Mouse (Mus musculus) olfactory bulb, adult 2 months (tissue): ENCODE data around the gene Kmo. TPM values are rescaled to one million over a fixed set of nuclear protein-coding genes. Genes with fewer than 3 reads are reported as not detected.

Experiments used
- H3K27ac ChIP-seq: fragments of 200-500 bp; 2 replicates; pipeline ENCODE4 v1.5.1; 2012; ENCODE audit warnings: low read depth, low read length; ENCODE audit not compliant: insufficient read depth
- H3K4me1 ChIP-seq: fragments of 200-500 bp; 2 replicates; pipeline ENCODE4 v1.6.1; 2012; ENCODE audit warnings: low read length; ENCODE audit not compliant: control insufficient read depth, insufficient read depth
- H3K4me3 ChIP-seq: fragments of 200-500 bp; 2 replicates; pipeline ENCODE4 v1.5.1; 2012; ENCODE audit warnings: mild to moderate bottlenecking, low read depth, low read length, moderate library complexity; ENCODE audit not compliant: insufficient read depth
- CTCF ChIP-seq: fragments of 200-500 bp; IDR thresholded peaks from 2 replicates; pipeline ENCODE4 v1.5.1; 2012; ENCODE audit warnings: low read depth, mild to moderate bottlenecking, low read length, moderate library complexity; ENCODE audit not compliant: insufficient read depth
- POLR2A ChIP-seq: fragments of 200-500 bp; IDR thresholded peaks from 2 replicates; pipeline ENCODE4 v1.6.1; 2012; ENCODE audit warnings: mild to moderate bottlenecking, low read depth, low read length, moderate library complexity; ENCODE audit not compliant: insufficient read depth
- WGBS: fragments of 180-500 bp; shearing (Covaris S2); methylation state at CpG from one replicate; pipeline ENCODE4 v1.1.7; 2018; 5-methylcytosine and 5-hydroxymethylcytosine counted together
- polyA plus RNA-seq: library from polyadenylated mRNA; stranded (reverse); fragments of >200 nt; gene quantifications from 2 replicates; pipeline ENCODE4 v1.2.4, GENCODE M21; 2012; ENCODE audit warnings: low replicate concordance; ENCODE audit not compliant: missing spikeins, insufficient read depth, insufficient read length

Gene Kmo
- polyA plus RNA-seq, 1 experiment = not detected

GRCm38 (mm10) chr1:175629248-175629647 is 9.1 kb downstream of the Kmo start:
- no peak overlapping the region for H3K27ac ChIP-seq
- no peak overlapping the region for H3K4me3 ChIP-seq
- TF ChIP-seq CTCF (no peak), POLR2A (no peak)
- no peaks in the 10 kb centered on the region for H3K4me1 ChIP-seq
- WGBS = 90% methylated on average over 6 of the region's 6 CpGs

DNA sequence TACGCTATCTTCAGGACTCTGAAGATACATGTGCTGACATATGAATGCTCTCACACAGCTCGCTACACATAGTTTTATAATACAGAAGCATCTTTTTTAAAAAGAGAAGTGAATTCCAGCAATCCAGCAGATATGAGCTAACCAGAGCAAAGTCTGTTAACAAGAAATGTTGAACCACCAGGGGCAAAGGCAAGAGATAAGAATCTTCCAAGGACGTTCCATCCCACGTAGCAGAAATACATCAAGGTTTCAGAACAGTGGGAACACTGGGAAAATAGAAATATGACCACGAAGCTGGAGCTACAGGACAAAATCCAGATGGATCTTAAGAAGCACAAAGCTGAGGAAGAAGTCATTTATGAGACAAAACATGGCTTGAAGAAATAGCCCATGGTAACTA is 10.2 kb downstream of the Kmo start:
- H3K4me1 ChIP-seq = no peaks in the 10 kb centered on the region
- WGBS = 90% methylated on average over 5 of the region's 5 CpGs
- H3K27ac ChIP-seq = no peak overlapping the region
- H3K4me3 ChIP-seq = no peak overlapping the region
- TF ChIP-seq POLR2A = no peak
- TF ChIP-seq CTCF = no peak

- H3K4me3 ChIP-seq = no peak overlapping the region
- WGBS = 89% methylated on average over 3 of the region's 3 CpGs
- TF ChIP-seq POLR2A = no peak
- TF ChIP-seq CTCF = no peak
- no peaks in the 10 kb centered on the region for H3K4me1 ChIP-seq
- no peak overlapping the region for H3K27ac ChIP-seq
Observed at GRCm38 (mm10) chr1:175631080-175631479, 10.9 kb downstream of the Kmo start.

DNA sequence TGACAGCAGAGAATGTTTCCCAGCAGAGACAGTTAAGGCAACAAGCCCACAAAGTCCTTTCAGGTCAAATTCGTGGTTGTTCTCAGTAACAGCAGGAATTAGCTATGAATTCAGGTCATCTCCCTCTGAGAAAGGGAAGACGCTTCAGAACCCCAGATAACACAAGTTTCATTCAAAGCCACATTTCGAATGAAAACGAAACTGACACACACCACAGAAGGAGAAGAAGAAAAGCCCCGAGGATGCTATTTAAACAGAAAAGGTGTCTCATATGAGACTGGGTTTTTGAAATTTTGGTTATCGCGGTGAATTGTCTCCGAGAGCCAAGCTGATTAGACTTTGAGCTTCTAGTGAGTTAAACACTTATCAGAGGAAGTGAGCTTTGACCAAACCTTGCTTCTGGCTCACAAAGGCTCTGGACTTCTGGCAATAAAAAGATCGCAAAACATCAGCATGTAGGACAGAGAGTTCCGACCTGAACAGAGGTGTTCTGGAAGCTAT is 11.6 kb downstream of the Kmo start:
- Histone ChIP-seq H3K27ac (no peak overlapping the region), H3K4me3 (no peak overlapping the region), H3K4me1 (no peaks in the 10 kb centered on the region)
- TF ChIP-seq POLR2A (no peak), CTCF (no peak)
- WGBS = 75% methylated on average over 10 of the region's 10 CpGs

DNA sequence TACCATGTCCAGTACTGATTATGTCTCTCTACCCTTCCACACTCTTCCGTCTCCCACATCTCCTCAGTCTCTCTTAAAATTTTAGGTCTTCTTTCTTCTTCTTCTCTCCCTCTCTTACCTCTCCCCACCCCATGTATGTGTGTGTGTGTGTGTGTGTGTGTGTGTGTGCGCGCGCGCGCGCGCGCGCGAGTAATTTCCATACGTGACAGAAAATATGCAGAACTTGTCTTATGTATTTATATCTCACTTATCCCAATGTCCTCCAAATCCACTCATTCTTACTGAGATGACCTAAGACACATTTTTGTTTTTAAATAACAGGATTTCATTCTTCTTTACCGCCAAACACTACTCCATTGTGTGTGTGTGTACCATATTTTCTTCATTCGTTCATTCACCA is 12.3 kb downstream of the Kmo start:
- 98% methylated on average over 14 of the region's 14 CpGs for WGBS
- Histone ChIP-seq H3K27ac (no peak overlapping the region), H3K4me3 (no peak overlapping the region), H3K4me1 (no peaks in the 10 kb centered on the region)
- no peak for TF ChIP-seq POLR2A
- TF ChIP-seq CTCF = no peak

GRCm38 (mm10) chr1:175637677-175638076 is 17.5 kb downstream of the Kmo start:
- no peak for TF ChIP-seq POLR2A
- no peak for TF ChIP-seq CTCF
- no peaks in the 10 kb centered on the region for H3K4me1 ChIP-seq
- H3K27ac ChIP-seq = no peak overlapping the region
- 65% methylated on average over 7 of the region's 7 CpGs for WGBS
- no peak overlapping the region for H3K4me3 ChIP-seq

DNA sequence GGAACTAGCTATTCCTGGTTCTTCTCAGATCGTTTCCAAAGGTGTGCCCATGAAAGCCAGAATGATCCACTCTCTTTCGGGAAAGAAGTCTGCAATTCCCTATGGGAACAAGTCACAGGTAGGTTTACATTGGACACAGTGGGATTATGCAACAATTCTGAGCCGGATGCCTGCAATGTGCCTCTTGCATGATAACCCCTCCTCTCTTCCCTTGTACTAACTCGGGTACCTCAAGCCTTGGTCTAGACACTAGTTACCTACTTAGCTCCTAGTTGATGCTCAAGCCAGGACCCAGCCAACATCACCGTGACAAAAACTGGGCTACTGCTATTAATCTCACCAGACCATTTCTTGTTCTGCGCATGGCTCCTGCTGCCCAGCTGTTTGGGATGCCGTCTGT is 18.9 kb downstream of the Kmo start:
- H3K4me3 ChIP-seq = no peak overlapping the region
- H3K27ac ChIP-seq = no peak overlapping the region
- no peaks in the 10 kb centered on the region for H3K4me1 ChIP-seq
- TF ChIP-seq POLR2A (no peak), CTCF (no peak)
- WGBS = 75% methylated on average over 7 of the region's 7 CpGs

DNA sequence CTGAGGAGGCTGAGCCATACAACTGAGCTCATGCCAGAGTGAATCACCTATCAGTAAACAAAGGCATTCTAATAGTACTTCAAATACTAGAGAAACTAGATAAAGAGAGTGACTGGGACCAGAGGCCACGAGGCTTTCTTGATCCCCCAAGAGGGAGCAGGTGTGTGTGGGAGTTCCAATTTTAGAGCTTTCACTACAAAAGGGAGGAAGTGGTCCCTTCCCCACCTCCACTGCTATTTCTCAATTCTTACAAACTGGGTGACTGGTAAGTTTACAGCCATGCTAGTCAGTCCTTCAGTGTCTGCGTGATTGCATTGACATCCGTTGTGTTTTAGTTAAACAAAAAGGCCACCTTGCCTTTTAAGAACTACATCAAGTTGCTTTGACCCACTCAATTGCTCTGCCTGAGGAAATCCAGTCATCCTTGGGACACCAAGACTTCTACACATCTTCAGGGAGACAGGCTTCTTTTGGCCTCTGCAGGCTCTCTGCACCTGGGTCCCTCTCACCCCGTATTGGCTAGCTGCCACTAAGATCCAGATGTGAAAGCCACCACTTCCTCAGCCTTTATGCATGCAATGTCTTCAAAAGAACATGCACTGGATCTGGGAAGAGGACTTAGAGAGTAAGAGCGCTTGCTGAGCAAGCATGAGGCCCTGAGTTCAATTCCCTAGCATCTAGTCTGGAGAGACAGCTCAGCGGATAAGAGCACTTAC is 20.4 kb downstream of the Kmo start:
- Histone ChIP-seq H3K4me3 (no peak overlapping the region), H3K27ac (no peak overlapping the region), H3K4me1 (no peaks in the 10 kb centered on the region)
- 87% methylated on average over 6 of the region's 6 CpGs for whole genome bisulfite sequencing
- TF ChIP-seq CTCF (no peak), POLR2A (no peak)

DNA sequence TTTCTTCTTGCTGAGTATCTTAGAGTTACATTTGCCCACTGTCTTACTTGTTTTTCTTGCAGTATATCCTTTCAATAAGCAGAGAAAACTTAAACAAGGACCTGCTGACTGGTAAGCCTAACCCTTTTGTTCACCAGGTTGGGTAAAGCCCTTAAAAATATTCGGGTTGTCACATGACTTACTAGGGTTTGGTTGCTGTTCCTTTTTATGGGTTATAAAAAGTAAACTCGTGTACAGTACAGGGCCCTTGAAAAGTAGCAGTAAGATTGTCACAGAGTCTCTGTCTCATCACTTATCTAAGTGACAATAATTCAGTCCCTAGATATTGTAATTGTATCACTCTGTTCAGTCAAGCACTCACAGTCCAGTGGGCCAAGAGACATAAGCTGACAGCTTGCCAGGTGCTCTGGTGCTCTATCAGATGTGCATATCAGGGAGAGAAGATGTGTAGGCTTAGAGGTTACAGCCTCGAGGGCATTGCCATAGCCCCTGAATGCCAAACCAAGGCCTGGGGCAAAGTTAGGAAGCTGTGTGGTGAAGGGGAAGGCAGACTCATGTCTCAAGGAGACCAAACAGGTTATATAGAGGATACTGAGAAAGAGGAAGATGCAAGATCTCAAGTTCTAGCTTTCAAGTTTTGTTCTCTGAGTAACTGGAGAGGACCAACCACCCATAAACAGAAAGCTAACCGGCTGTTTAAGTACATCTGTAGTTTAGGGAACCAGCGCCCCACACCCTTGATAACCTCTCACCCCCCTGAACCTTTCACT is 23.5 kb downstream of the Kmo start:
- Histone ChIP-seq H3K4me3 (no peak overlapping the region), H3K27ac (no peak overlapping the region), H3K4me1 (no peaks in the 10 kb centered on the region)
- 77% methylated on average over 5 of the region's 5 CpGs for WGBS
- no peak for TF ChIP-seq POLR2A
- TF ChIP-seq CTCF = no peak
